Mouse (Mus musculus) hindbrain, embryonic 11.5 days (tissue): ENCODE results near the gene Lsm2. TPM values are rescaled to one million over a fixed set of nuclear protein-coding genes. Genes with fewer than 3 reads are reported as not detected.
"Not testable (repeated sequence)": the region's sequence is repeated elsewhere in the genome, so short reads cannot be mapped to it uniquely, and the experiment has no call there.

Source experiments
- ATAC-seq: fragments of 200-750 bp; cut with Nextera tagmentation; 2 replicates; pipeline ENCODE4 v1.8.0; 2017; ENCODE audit warnings: mild to moderate bottlenecking, moderate TSS enrichment, moderate library complexity; ENCODE audit not compliant: low FRiP score
- DNase-seq: peaks from one replicate; pipeline ENCODE4 v3.0.0-alpha.2; 2015; ENCODE audit warnings: low spot score
- H3K27ac ChIP-seq: fragments of 300-500 bp; sonication (generic); 2 replicates; pipeline ENCODE4 v1.5.1; 2014; ENCODE audit warnings: mild to moderate bottlenecking, low read depth, low read length
- H3K27me3 ChIP-seq: fragments of 300-500 bp; sonication (generic); 2 replicates; pipeline ENCODE4 v1.6.1; 2014; ENCODE audit warnings: mild to moderate bottlenecking, low read length, moderate library complexity, mixed read lengths; ENCODE audit not compliant: control insufficient read depth, insufficient read depth
- H3K36me3 ChIP-seq: fragments of 300-500 bp; sonication (generic); 2 replicates; pipeline ENCODE4 v1.6.1; 2014; ENCODE audit warnings: mild to moderate bottlenecking, low read length, moderate library complexity, mixed read lengths; ENCODE audit not compliant: control insufficient read depth, insufficient read depth
- H3K4me1 ChIP-seq: fragments of 300-500 bp; sonication (generic); replicated peaks from 2 replicates; pipeline ENCODE4 v1.6.1; 2014; ENCODE audit warnings: low read length, mixed read lengths; ENCODE audit not compliant: control insufficient read depth, insufficient read depth
- H3K4me2 ChIP-seq: fragments of 300-500 bp; sonication (generic); replicated peaks from 2 replicates; pipeline ENCODE4 v1.6.1; 2014; ENCODE audit warnings: mild to moderate bottlenecking, low read depth, low read length
- H3K4me3 ChIP-seq: fragments of 300-500 bp; sonication (generic); 2 replicates; pipeline ENCODE4 v1.5.1; 2014; ENCODE audit warnings: low read depth, low read length
- H3K9ac ChIP-seq: fragments of 300-500 bp; sonication (generic); 2 replicates; pipeline ENCODE4 v1.6.1; 2014; ENCODE audit warnings: low read depth, low read length
- H3K9me3 ChIP-seq: fragments of 300-500 bp; sonication (generic); 2 replicates; pipeline ENCODE4 v1.6.1; 2016; ENCODE audit warnings: low read length; ENCODE audit not compliant: control insufficient read depth
- WGBS: fragments of 180-500 bp; shearing (Covaris S2); extraction: QIAGEN DNeasy Blood & Tissue Kit; methylation state at CpG from one replicate; pipeline ENCODE4 v1.1.7; 2014; 5-methylcytosine and 5-hydroxymethylcytosine counted together
- polyA plus RNA-seq: library from polyadenylated mRNA; unstranded; fragments of >200 nt; fragmentation: Nextera tagmentation; extraction: Ambion mirVana; gene quantifications from 2 replicates; pipeline ENCODE4 v1.2.1, GENCODE M21; 2014

Lsm2 gene
- polyA plus RNA-seq, 1 experiment from 2014 or later: 207 TPM

DNA sequence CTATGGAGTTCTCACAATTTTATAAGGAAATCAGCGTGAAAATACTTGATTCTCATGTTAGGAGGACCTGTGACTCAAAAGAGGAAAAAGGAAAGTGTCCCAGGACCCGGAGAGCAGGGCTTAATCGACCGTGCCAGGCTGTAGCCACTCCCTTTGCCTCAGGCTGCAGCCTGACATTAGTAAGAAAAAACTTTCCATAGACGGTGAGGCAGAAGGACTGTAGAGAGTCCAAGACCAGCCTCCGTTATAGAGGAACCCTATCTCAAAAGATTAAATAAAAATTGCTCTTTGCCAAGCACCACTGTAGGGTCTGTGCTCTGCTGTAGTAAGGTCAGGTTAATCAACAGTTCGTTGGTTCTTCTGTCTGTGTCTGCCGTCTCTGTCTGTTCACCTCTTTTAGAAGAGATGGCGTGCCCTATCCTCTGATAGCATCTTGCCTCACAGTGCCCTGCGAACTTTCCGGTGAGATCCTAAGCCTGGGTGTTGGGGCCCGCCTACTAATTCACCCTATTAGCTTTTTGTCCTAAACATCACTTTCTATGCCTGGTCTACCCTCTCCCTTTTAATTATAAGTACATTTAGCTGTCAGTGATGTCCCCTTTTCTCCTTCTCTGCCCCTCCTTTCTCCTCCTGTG lies 21.7 kb upstream of the Lsm2 start:
- Histone ChIP-seq H3K27me3 (peaks cover 11% of the 10 kb centered on the region), H3K9ac (peak overlapping the region; percentile 11; the same call in 1 of the 2 replicates)
- ATAC-seq: no peak

GRCm38 (mm10) chr17:34960702-34961493 lies 20.8 kb upstream of the Lsm2 start:
- Histone ChIP-seq H3K9ac (no peak overlapping the region), H3K4me2 (no peak overlapping the region), H3K9me3 (no peaks in the 10 kb centered on the region), H3K4me3 (no peak overlapping the region), H3K4me1 (0 out of 2 replicates have a peak, but pooled peaks cover 2% of the 10 kb centered on the region), H3K27ac (no peak overlapping the region), H3K36me3 (no peaks in the 10 kb centered on the region), H3K27me3 (peaks cover 5% of the 10 kb centered on the region)
- ATAC-seq (no peak), DNase-seq (no peak)

More for the DNA sequence above, 21.7 kb upstream of the Lsm2 start:
- no peaks in the 10 kb centered on the region for H3K9me3 ChIP-seq
- H3K27ac ChIP-seq: no peak overlapping the region
- 15% methylated on average over 12 of the region's 12 CpGs for WGBS
- H3K36me3 ChIP-seq: no peaks in the 10 kb centered on the region
- H3K4me1 ChIP-seq: 0 out of 2 replicates have a peak, but pooled peaks cover 2% of the 10 kb centered on the region
- H3K4me3 ChIP-seq: peak overlapping the region; percentile 44
- peak overlapping the region; percentile 84 for H3K4me2 ChIP-seq
- DNase-seq: peak; percentile 25

DNA sequence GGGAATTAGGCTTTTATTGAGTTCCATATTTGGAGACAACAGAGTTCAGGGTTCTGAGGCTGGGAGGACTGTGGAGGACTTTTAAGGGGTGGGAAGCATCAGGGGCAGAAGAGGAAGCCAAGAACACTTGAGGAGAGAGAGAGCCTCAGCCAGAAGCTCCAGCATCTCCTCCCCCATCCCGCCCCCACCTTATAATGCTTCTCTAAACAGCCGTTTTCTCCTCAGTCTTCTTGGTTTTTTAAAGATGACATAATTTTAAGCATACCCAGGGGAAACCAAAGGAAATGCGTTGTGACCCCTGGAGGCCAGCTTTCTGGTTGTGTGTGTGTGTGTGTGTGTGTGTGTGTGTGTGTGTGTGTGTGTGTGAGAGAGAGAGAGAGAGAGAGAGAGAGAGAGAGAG lies 19.5 kb upstream of the Lsm2 start:
- Histone ChIP-seq H3K36me3 (no peaks in the 10 kb centered on the region), H3K4me1 (0 out of 2 replicates have a peak, but pooled peaks cover 2% of the 10 kb centered on the region), H3K27ac (no peak overlapping the region), H3K4me2 (no peak overlapping the region), H3K9me3 (no peaks in the 10 kb centered on the region), H3K9ac (no peak overlapping the region), H3K27me3 (no peaks in the 10 kb centered on the region), H3K4me3 (no peak overlapping the region)
- ATAC-seq: no peak
- no peak for DNase-seq
- WGBS: 27% methylated on average over 3 of the region's 3 CpGs

- WGBS: 57% methylated on average over 1 of the region's 1 CpGs
- peaks cover under 1% of the 10 kb centered on the region; the same call in 1 of the 2 replicates for H3K27me3 ChIP-seq
- H3K36me3 ChIP-seq: no peaks in the 10 kb centered on the region
- ATAC-seq (no peak), DNase-seq (no peak)
- H3K4me3 ChIP-seq: no peak overlapping the region
- H3K4me1 ChIP-seq: 0 out of 2 replicates have a peak, but pooled peaks cover 2% of the 10 kb centered on the region
- no peak overlapping the region for H3K27ac ChIP-seq
- no peaks in the 10 kb centered on the region for H3K9me3 ChIP-seq
- H3K4me2 ChIP-seq: no peak overlapping the region
- H3K9ac ChIP-seq: no peak overlapping the region
Measured at GRCm38 (mm10) chr17:34962841-34963240, 18.8 kb upstream of the Lsm2 start.

DNA sequence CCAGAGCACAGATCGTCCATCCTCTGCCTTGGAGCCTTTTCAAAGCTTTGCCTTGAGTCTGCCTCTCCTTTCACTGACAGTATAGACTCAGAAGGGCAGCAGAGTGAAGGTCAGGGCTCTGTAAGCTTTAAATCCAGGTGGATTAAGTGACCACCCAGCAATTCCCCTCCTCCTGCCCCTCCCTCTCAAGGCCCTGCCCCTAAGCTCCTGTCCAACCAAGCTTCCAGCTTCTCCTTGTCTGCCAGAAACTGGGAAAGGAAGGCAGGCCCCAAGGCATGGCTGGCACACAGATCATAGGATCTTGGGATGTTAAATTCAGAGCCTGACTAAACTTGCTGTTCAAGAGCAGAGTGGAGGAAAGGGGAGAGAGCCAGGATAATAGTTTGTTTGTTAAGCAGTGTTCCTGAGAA lies 17.0 kb upstream of the Lsm2 start:
- ATAC-seq (no peak), DNase-seq (no peak)
- WGBS: 13% methylated on average over 1 of the region's 1 CpGs
- Histone ChIP-seq H3K27me3 (peaks cover 16% of the 10 kb centered on the region), H3K4me2 (no peak overlapping the region), H3K27ac (no peak overlapping the region), H3K4me3 (no peak overlapping the region), H3K4me1 (0 out of 2 replicates have a peak, but pooled peaks cover 2% of the 10 kb centered on the region), H3K9ac (no peak overlapping the region), H3K36me3 (no peaks in the 10 kb centered on the region), H3K9me3 (no peaks in the 10 kb centered on the region)

DNA sequence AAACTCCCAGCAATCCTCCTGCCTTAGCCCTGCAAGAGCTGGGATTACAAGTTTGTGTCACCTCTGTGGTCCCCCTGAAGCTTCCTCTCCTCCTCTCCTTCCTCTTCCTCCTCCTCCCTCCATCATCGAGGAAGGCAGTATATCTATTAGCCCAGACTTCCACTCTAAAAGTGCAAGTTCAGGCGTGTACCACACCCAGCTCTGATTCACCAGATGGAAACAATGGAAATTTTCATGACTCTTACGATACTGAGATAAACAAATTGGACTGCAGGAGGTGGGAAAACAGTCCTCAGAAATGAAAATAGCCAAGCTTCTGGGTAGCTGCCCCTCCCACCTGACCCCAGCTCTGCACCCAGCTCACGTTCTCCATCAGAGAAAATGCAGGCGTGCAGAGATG lies 16.0 kb upstream of the Lsm2 start:
- Histone ChIP-seq H3K4me3 (no peak overlapping the region), H3K9ac (no peak overlapping the region), H3K9me3 (no peaks in the 10 kb centered on the region), H3K4me1 (no peaks in the 10 kb centered on the region), H3K27me3 (peaks cover 18% of the 10 kb centered on the region), H3K4me2 (no peak overlapping the region), H3K36me3 (no peaks in the 10 kb centered on the region), H3K27ac (no peak overlapping the region)
- 83% methylated on average over 5 of the region's 5 CpGs for WGBS
- DNase-seq (no peak), ATAC-seq (no peak)

- 60% methylated on average over 6 of the region's 11 CpGs for WGBS
- not testable (repeated sequence) for H3K4me3 ChIP-seq, H3K4me2 ChIP-seq, ATAC-seq, DNase-seq, H3K36me3 ChIP-seq, H3K4me1 ChIP-seq, H3K9me3 ChIP-seq, H3K9ac ChIP-seq, H3K27ac ChIP-seq
- peaks cover 18% of the 10 kb centered on the region for H3K27me3 ChIP-seq
Measured at GRCm38 (mm10) chr17:34969822-34970221, 11.8 kb upstream of the Lsm2 start, which contains the start of gene Gm20481. Gene Gm20481, plus strand, starts transcription at chr17:34969912.

GRCm38 (mm10) chr17:34970850-34971249 lies 10.8 kb upstream of the Lsm2 start:
- not testable (repeated sequence) for H3K27ac ChIP-seq, ATAC-seq, H3K9me3 ChIP-seq, DNase-seq, H3K4me3 ChIP-seq, H3K4me1 ChIP-seq, H3K9ac ChIP-seq, H3K36me3 ChIP-seq, H3K4me2 ChIP-seq
- whole genome bisulfite sequencing: 35% methylated on average over 23 of the region's 37 CpGs
- peaks cover 18% of the 10 kb centered on the region for H3K27me3 ChIP-seq
